Mouse (Mus musculus) olfactory bulb, adult 2 months (tissue): ENCODE data around the gene Ubl4b.

Experiments used
- CTCF ChIP-seq: fragments of 200-500 bp; IDR thresholded peaks from 2 replicates; pipeline ENCODE4 v1.5.1; 2012; ENCODE audit warnings: low read depth, mild to moderate bottlenecking, low read length, moderate library complexity; ENCODE audit not compliant: insufficient read depth
- POLR2A ChIP-seq: fragments of 200-500 bp; IDR thresholded peaks from 2 replicates; pipeline ENCODE4 v1.6.1; 2012; ENCODE audit warnings: mild to moderate bottlenecking, low read depth, low read length, moderate library complexity; ENCODE audit not compliant: insufficient read depth

DNA sequence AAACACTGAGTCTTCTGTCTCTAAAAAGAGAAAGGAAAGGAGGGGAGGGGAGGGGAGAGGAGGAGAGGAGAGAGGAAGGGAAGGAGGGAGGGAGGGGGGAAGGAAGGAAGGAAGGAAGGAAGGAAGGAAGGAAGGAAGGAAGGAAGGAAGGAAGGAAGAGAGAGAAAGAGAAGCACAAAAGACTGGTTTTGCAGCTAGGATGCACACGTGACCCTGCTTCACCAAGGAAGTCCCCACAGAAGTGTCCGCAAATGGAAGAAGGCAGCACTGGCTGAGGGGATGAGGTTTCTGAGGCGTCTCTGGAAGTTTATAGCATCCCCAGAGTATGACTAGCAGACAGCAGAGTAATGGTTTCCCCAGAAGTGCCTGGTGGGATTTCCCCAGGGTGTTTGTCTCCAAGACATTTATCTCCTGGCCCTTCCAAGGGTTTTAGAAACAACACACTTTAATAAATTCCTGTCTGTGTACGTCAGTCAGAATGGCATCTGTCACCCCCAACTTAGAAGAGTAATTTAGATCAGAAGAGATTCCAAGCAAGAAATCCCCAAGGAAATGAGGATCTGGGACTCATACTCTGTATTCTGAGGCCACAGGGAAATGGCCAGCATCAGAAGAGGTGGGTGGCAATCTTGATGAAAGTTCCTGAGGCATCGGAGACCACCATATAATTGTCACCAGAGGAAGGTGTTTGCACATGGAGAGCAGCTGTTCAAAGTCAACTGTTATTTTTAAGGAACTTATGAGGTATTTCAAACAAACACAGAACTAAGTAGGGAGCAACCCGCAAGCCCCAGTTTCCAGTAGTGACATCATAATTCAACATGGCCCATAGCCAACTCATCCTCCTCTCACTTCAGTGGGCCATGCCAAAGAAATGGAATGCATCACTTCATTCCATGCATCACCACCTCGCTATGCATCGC is 11.5 kb downstream of the Ubl4b start:
- TF ChIP-seq CTCF (no peak), POLR2A (no peak)
